Mouse (Mus musculus) MEL (cell line): Measurements from ENCODE around the gene Supt4a.

Source experiments
- CHD2 ChIP-seq: IDR thresholded peaks from 2 replicates; pipeline ENCODE4 v1.6.1; 2011; ENCODE audit warnings: low read length, improper control_type of control experiment
- CTCF ChIP-seq, 3 experiments: IDR thresholded peaks in 2 of 3; conservative IDR thresholded peaks in 1 of 3; 2 replicates each; pipeline ENCODE4 v1.5.1; 2011 to 2012; ENCODE audit warnings: low read length in 3 of 3, low read depth in 2 of 3, mild to moderate bottlenecking in 2 of 3, improper control_type of control experiment in 1 of 3, inconsistent platforms in 1 of 3, mixed read lengths in 1 of 3, moderate library complexity in 1 of 3; ENCODE audit not compliant: control insufficient read depth in 1 of 3, insufficient read depth in 1 of 3, poor library complexity in 1 of 3, severe bottlenecking in 1 of 3
- GATA1 ChIP-seq: IDR thresholded peaks from 2 replicates; pipeline ENCODE4 v1.6.1; 2011; ENCODE audit warnings: low read depth, low read length, improper control_type of control experiment
- JUND ChIP-seq: IDR thresholded peaks from 2 replicates; pipeline ENCODE4 v1.6.1; 2011; ENCODE audit warnings: low read depth, mild to moderate bottlenecking, improper control_type of control experiment, low read length
- NRF1 ChIP-seq: IDR thresholded peaks from 2 replicates; pipeline ENCODE4 v1.6.1; 2014; ENCODE audit warnings: low read depth, mild to moderate bottlenecking, inconsistent platforms, low read length, improper control_type of control experiment, moderate library complexity; ENCODE audit not compliant: poor library complexity, insufficient read depth, severe bottlenecking
- POLR2A ChIP-seq, 2 experiments: IDR thresholded peaks; 2 replicates each; pipeline ENCODE4 v1.6.1; 2011 to 2012; ENCODE audit warnings: low read length in 2 of 2, mild to moderate bottlenecking in 2 of 2, control low read depth in 1 of 2, improper control_type of control experiment in 1 of 2, low read depth in 1 of 2, moderate library complexity in 1 of 2; ENCODE audit not compliant: control insufficient read depth in 1 of 2, insufficient read depth in 1 of 2, poor library complexity in 1 of 2
- POLR2AphosphoS5 ChIP-seq: IDR thresholded peaks from 2 replicates; pipeline ENCODE4 v1.6.1; 2012; ENCODE audit warnings: low read depth, borderline replicate concordance, mild to moderate bottlenecking, inconsistent platforms, low read length, moderate library complexity, mixed read lengths
- RAD21 ChIP-seq: IDR thresholded peaks from 2 replicates; pipeline ENCODE4 v1.6.1; 2011; ENCODE audit warnings: mild to moderate bottlenecking, low read depth, low read length, improper control_type of control experiment
- SIN3A ChIP-seq: IDR thresholded peaks from 2 replicates; pipeline ENCODE4 v1.6.1; 2012; ENCODE audit warnings: low read length, improper control_type of control experiment, inconsistent platforms
- ZKSCAN1 ChIP-seq: IDR thresholded peaks from 2 replicates; pipeline ENCODE4 v1.6.1; 2012; ENCODE audit warnings: low read depth, mild to moderate bottlenecking, inconsistent platforms, low read length, improper control_type of control experiment, moderate library complexity
- ZNF384 ChIP-seq: IDR thresholded peaks from 2 replicates; pipeline ENCODE4 v1.6.1; 2012; ENCODE audit warnings: low read depth, mild to moderate bottlenecking, inconsistent platforms, low read length, improper control_type of control experiment

GRCm38 (mm10) chr11:87753255-87753654, 15.9 kb downstream of the Supt4a start:
- no peak for TF ChIP-seq POLR2A (IDR thresholded peaks at IDR 0.05; ENCODE audit: control insufficient read depth in 1 of 2, insufficient read depth in 1 of 2, low read depth in 1 of 2, low read length in 2 of 2, poor library complexity in 1 of 2)
- TF ChIP-seq CTCF (IDR thresholded peaks at IDR 0.05 in 2 of 3, conservative IDR thresholded peaks at IDR 0.05 in 1 of 3; ENCODE audit: control insufficient read depth in 1 of 3, insufficient read depth in 1 of 3, low read depth in 2 of 3, low read length in 3 of 3, poor library complexity in 1 of 3, severe bottlenecking in 1 of 3), result no peak
- TF ChIP-seq NRF1, result no peak
- TF ChIP-seq CHD2, result no peak
- no peak for TF ChIP-seq ZKSCAN1
- TF ChIP-seq SIN3A, result no peak
- no peak for TF ChIP-seq GATA1
- no peak for TF ChIP-seq JUND
- TF ChIP-seq ZNF384, result no peak
- no peak for TF ChIP-seq POLR2AphosphoS5
- TF ChIP-seq RAD21, result no peak
